Mouse (Mus musculus): ENCODE data around the gene Aox2. TPM values are rescaled to one million over a fixed set of nuclear protein-coding genes. Genes with fewer than 3 reads are reported as not detected.

The Aox2 gene
- total and polyA plus RNA-seq, 3 experiments, result 0.04 to 0.08 TPM; not detected in 1

DNA sequence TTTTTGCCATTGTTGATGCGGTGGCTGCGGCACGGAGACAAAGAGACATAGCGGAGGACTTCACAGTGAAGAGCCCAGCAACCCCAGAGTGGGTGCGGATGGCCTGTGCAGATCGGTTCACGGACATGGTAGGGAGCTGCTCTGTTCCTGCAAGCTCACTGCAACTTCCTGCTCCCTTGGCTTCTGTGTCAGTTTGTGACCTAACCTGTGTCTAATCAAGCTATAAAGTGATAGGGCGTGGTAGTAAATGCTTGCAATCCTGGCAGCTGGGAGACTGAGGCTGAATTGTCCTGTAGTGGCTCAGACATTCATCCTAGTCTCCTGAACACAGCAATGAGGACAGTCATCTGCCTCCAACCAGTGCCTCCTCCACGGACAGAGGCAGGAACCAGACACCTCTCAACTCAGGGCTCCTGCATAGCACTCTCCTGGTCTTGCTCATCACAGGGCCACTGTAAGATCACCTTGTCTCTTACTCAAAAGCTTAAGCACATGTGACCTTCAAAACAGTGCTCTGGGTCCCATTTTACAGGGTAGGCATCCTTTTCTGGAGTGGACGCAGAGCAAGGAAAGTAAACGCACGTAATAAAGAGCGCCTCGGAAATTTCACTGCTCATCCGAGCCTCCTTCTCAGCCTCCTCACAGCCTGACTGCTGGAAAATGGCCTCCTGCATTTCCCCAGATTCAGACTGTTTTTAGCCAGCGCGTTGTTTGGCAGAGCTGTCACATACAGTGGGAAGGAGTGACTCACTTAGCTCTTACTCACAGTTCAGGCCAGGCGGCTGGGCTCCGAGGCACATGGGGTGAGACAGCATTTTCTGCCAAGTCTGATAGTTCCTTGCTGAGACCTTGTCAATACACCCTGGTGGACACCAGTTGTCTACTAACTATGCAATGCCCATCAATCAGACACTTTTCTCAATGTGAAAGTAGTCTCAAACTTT is 81.1 kb downstream of the Aox2 start:
- H3K79me2 ChIP-seq (ENCODE audit: control insufficient read depth, insufficient read depth, low read length, poor library complexity), result no peaks in the 10 kb centered on the region
- peak; percentile 68 for DNase-seq (ENCODE audit: low read depth, low spot score)
- H3K4me1 ChIP-seq (ENCODE audit: control insufficient read depth in 1 of 2, insufficient read depth in 2 of 2, low read length in 2 of 2), result no peaks in the 10 kb centered on the region; a peak in 1 of 4 replicates
- 0 out of 4 replicates have a peak, but pooled peaks cover 0 to 2% of the 10 kb centered on the region in 2 experiments for H3K36me3 ChIP-seq (ENCODE audit: control insufficient read depth in 1 of 2, insufficient read depth in 2 of 2, low read length in 2 of 2)
- H3K27me3 ChIP-seq (ENCODE audit: control insufficient read depth in 1 of 2, insufficient read depth in 2 of 2, low read length in 2 of 2), result no peaks in the 10 kb centered on the region
- TF ChIP-seq ETS1 (IDR thresholded peaks at IDR 0.05; ENCODE audit: low read depth, low read length), result 0 out of 2 replicates have a peak, but pooled peaks have one; percentile 25
- TF ChIP-seq MYC (IDR thresholded peaks at IDR 0.05; ENCODE audit: low read depth, low read length), result peak; percentile 58; the same call in 1 of the 2 replicates
- TF ChIP-seq RAD21 (IDR thresholded peaks at IDR 0.05; ENCODE audit: low read depth, low read length), result no peak
- H3K9me3 ChIP-seq (replicated peaks; ENCODE audit: insufficient read depth, low read length), result no peaks in the 10 kb centered on the region
- no peak overlapping the region for H3K4me3 ChIP-seq (ENCODE audit: control insufficient read depth in 1 of 2, insufficient read depth in 1 of 2, low read depth in 2 of 2, low read length in 2 of 2)
- no peak overlapping the region for H3K9ac ChIP-seq (ENCODE audit: control insufficient read depth, low read depth, low read length, poor library complexity, severe bottlenecking)
- H3K27ac ChIP-seq (ENCODE audit: control insufficient read depth, low read depth, low read length), result no peak overlapping the region

DNA sequence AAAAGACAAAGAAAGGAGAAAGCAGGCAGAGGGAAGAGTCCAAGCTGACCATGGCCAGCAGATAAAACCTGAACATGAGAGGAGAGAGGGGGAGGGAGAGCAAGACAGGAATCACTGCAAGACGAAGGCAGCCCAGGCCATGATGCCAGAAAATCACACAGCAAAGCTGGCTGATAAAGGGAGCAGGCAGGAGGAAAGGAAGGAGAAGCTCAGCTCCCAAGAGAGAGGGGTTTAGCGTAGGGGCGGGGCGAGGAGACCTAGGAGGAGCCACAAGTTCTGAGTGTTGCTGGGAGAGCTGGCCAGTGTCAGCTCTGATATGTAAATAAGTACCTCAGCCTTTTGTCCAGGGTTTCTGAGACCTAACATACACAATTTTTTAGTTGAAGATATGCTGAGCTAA is 84.2 kb downstream of the Aox2 start:
- Histone ChIP-seq H3K9me3 (replicated peaks; ENCODE audit: insufficient read depth, low read length) (no peaks in the 10 kb centered on the region), H3K36me3 (ENCODE audit: control insufficient read depth in 1 of 2, insufficient read depth in 2 of 2, low read length in 2 of 2) (peaks cover 0 to 2% of the 10 kb centered on the region in 2 experiments; a peak in 1 of 4 replicates), H3K79me2 (ENCODE audit: control insufficient read depth, insufficient read depth, low read length, poor library complexity) (no peaks in the 10 kb centered on the region), H3K4me1 (ENCODE audit: control insufficient read depth in 1 of 2, insufficient read depth in 2 of 2, low read length in 2 of 2) (peaks cover 0 to 4% of the 10 kb centered on the region in 2 experiments; a peak in 2 of 4 replicates), H3K4me3 (ENCODE audit: control insufficient read depth in 1 of 2, insufficient read depth in 1 of 2, low read depth in 2 of 2, low read length in 2 of 2) (no peak overlapping the region), H3K27me3 (ENCODE audit: control insufficient read depth in 1 of 2, insufficient read depth in 2 of 2, low read length in 2 of 2) (no peaks in the 10 kb centered on the region), H3K27ac (ENCODE audit: control insufficient read depth, low read depth, low read length) (no peak overlapping the region), H3K9ac (ENCODE audit: control insufficient read depth, low read depth, low read length, poor library complexity, severe bottlenecking) (no peak overlapping the region)
- TF ChIP-seq SIN3A (IDR thresholded peaks at IDR 0.05; ENCODE audit: low read length) (no peak), ZC3H11A (IDR thresholded peaks at IDR 0.05; ENCODE audit: low read depth, low read length) (no peak), MEF2A (IDR thresholded peaks at IDR 0.05; ENCODE audit: extremely low read depth, insufficient replicate concordance, low read depth, low read length, poor library complexity, severe bottlenecking) (no peak), MAZ (IDR thresholded peaks at IDR 0.05; ENCODE audit: low read depth, low read length) (no peak), GATA1 (IDR thresholded peaks at IDR 0.05; ENCODE audit: low read depth, low read length) (no peak), POLR2A (IDR thresholded peaks at IDR 0.05; ENCODE audit: control insufficient read depth in 1 of 2, insufficient read depth in 1 of 2, low read depth in 1 of 2, low read length in 2 of 2, poor library complexity in 1 of 2) (no peak), UBTF (IDR thresholded peaks at IDR 0.05; ENCODE audit: borderline replicate concordance, insufficient read depth, low read depth, low read length) (no peak), MAX (IDR thresholded peaks at IDR 0.05; ENCODE audit: low read length) (no peak), E2F4 (IDR thresholded peaks at IDR 0.05; ENCODE audit: borderline replicate concordance, low read depth, low read length) (no peak), ZKSCAN1 (IDR thresholded peaks at IDR 0.05; ENCODE audit: low read depth, low read length) (no peak), USF1 (IDR thresholded peaks at IDR 0.05; ENCODE audit: low read depth, low read length) (no peak), TAL1 (IDR thresholded peaks at IDR 0.05; ENCODE audit: low read length) (no peak), CHD1 (IDR thresholded peaks at IDR 0.05; ENCODE audit: low read depth, low read length) (no peak), MYC (IDR thresholded peaks at IDR 0.05; ENCODE audit: low read depth, low read length) (no peak), MXI1 (IDR thresholded peaks at IDR 0.05; ENCODE audit: low read depth, low read length) (no peak), POLR2AphosphoS2 (IDR thresholded peaks at IDR 0.05; ENCODE audit: low read length) (no peak), NRF1 (IDR thresholded peaks at IDR 0.05; ENCODE audit: insufficient read depth, low read depth, low read length, poor library complexity, severe bottlenecking) (no peak)
- DNase-seq (ENCODE audit: low read depth, low spot score), result no peak

Measured in MEL (cell line).